Mouse (Mus musculus) cerebellum, adult 18-20 months (tissue): ENCODE results near the gene Lrrc7.

Source experiments
- DNase-seq, 2 experiments: peaks; one replicate each; pipeline ENCODE4 v3.0.0; 2021

Lrrc7 gene

GRCm38 (mm10) chr3:158061811-158062523, 500.1 kb downstream of the Lrrc7 start:
- DNase-seq, result no peak

- DNase-seq, result no peak
Observed at GRCm38 (mm10) chr3:158060621-158061291, 501.3 kb downstream of the Lrrc7 start.

DNA sequence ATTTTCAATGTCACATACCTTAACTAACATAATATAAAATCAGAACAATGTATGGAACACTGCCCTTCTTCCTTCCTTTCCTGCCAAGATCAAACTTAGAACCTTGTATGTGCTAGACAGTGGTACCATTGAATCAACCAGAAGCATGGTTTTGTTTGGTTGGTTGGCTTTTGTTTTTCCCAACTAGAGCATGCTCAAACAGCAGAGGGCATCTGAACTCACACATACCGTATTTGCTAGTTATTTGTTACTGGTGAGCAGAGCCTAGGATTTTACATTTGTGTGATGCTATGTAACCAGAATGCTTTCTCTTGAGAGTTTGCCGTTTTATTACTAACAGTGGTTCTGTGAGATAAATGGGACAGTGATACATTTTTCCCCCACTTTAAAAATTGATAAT, 512.5 kb downstream of the Lrrc7 start:
- DNase-seq, result no peak

DNA sequence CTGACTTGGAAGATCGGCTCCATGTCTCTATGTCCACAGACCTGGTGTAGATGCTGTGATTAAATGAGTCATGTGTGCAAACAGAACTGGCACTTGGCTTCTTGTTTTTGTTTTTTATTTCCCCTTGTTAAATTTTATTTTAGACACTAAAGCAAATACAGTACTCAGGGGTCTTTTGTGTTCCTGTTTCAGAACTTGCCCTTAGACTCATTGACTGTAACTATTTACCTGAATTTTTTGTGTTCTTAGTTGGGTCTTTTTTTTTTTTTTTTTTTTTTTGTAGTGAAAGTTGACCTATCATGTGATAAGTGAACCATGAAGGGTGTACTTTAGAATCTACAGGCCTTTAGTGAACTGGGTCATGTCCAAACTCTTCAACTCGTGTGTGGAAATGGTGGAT, 521.3 kb downstream of the Lrrc7 start:
- no peak for DNase-seq

GRCm38 (mm10) chr3:158038106-158038505, 523.9 kb downstream of the Lrrc7 start:
- no peak for DNase-seq

DNA sequence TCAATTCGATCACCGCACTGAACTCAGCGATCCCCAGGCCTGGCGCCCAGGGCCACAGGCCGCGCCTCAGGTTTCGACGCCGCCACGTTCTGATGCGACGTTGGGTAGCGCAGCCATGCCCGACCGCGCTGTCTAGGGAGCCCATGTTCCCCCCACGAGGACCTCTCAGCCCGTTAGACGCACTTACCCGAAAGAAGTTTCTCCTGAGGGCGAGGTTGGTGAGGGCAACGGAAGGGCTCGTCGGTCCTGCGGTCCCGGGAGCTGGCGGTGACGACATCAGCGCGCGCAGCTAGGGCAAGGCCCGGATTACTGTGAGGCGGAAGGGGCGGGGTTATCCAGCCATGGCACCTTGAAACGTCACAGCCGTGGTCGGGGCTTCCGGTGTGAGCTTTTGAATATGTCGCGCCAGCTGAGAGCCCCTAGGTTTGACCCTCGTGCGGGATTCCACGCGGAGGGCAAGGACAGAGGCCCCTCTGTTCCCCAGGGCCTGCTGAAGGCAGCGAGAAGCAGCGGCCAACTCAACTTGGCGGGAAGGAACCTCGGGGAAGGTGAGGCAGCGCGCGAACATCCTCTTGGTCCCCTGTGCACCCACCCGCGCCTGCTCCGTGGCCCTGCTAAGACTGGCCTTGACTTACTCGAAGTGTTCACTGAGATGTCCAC, 525.6 kb downstream of the Lrrc7 start, which contains the start of the genes Srsf11 and Lrrc40:
Srsf11 (minus strand) TSS at position 311 of the 660 bp plus-strand sequence.
Lrrc40 (plus strand) TSS at position 334 of the 660 bp plus-strand sequence.
- peak; percentile 96 for DNase-seq

GRCm38 (mm10) chr3:158035866-158036265, 526.2 kb downstream of the Lrrc7 start:
- DNase-seq, result peak in 1 of 2 experiments; percentile 19
